Mouse (Mus musculus): Measurements from ENCODE around the gene Mrpl36. TPM values are rescaled to one million over a fixed set of nuclear protein-coding genes. Genes with fewer than 3 reads are reported as not detected.

Gene Mrpl36
- total and polyA plus RNA-seq, 2 experiments from 2014 or later = 40.1 to 55.1 TPM

GRCm38 (mm10) chr13:73350741-73351140 is 22.4 kb downstream of the Mrpl36 start:
- TF ChIP-seq CTCF (IDR thresholded peaks at IDR 0.05) = no peak
- no peaks in the 10 kb centered on the region for H3K9me3 ChIP-seq (ENCODE audit: low read length)
- ATAC-seq (ENCODE audit: low FRiP score) = no peak
- no peak overlapping the region for H3K9ac ChIP-seq (replicated peaks; ENCODE audit: low read length, poor library complexity, severe bottlenecking)
- H3K4me1 ChIP-seq (ENCODE audit: insufficient read depth, low read length) = no peaks in the 10 kb centered on the region
- DNase-seq (ENCODE audit: low spot score) = no peak
- H3K4me2 ChIP-seq (ENCODE audit: low read depth, low read length, poor library complexity, severe bottlenecking) = no peak overlapping the region
- no peaks in the 10 kb centered on the region for H3K27me3 ChIP-seq (ENCODE audit: insufficient read depth, low read length)
- 87% methylated on average over 9 of the region's 9 CpGs for WGBS
- H3K4me3 ChIP-seq (ENCODE audit: low read depth, low read length) = no peak overlapping the region
- no peaks in the 10 kb centered on the region for H3K36me3 ChIP-seq (ENCODE audit: insufficient read depth, low read length)
- H3K27ac ChIP-seq (ENCODE audit: low read depth, low read length) = no peak overlapping the region

- DNase-seq (ENCODE audit: low spot score) (no peak), ATAC-seq (ENCODE audit: low FRiP score) (no peak)
- Histone ChIP-seq H3K36me3 (ENCODE audit: insufficient read depth, low read length) (no peaks in the 10 kb centered on the region), H3K4me2 (ENCODE audit: low read depth, low read length, poor library complexity, severe bottlenecking) (no peak overlapping the region), H3K27ac (ENCODE audit: low read depth, low read length) (no peak overlapping the region), H3K9ac (replicated peaks; ENCODE audit: low read length, poor library complexity, severe bottlenecking) (no peak overlapping the region), H3K4me1 (ENCODE audit: insufficient read depth, low read length) (no peaks in the 10 kb centered on the region), H3K27me3 (ENCODE audit: insufficient read depth, low read length) (no peaks in the 10 kb centered on the region), H3K9me3 (ENCODE audit: low read length) (no peaks in the 10 kb centered on the region), H3K4me3 (ENCODE audit: low read depth, low read length) (no peak overlapping the region)
- 65% methylated on average over 3 of the region's 3 CpGs for WGBS
- peak; percentile 5; the same call in 1 of the 2 replicates for TF ChIP-seq CTCF (IDR thresholded peaks at IDR 0.05)
Observed at GRCm38 (mm10) chr13:73351910-73352309, 23.6 kb downstream of the Mrpl36 start.

GRCm38 (mm10) chr13:73352491-73352890 is 24.2 kb downstream of the Mrpl36 start:
- Histone ChIP-seq H3K4me3 (ENCODE audit: low read depth, low read length) (no peak overlapping the region), H3K27ac (ENCODE audit: low read depth, low read length) (no peak overlapping the region), H3K36me3 (ENCODE audit: insufficient read depth, low read length) (no peaks in the 10 kb centered on the region), H3K4me2 (ENCODE audit: low read depth, low read length, poor library complexity, severe bottlenecking) (no peak overlapping the region), H3K4me1 (ENCODE audit: insufficient read depth, low read length) (no peaks in the 10 kb centered on the region), H3K9ac (replicated peaks; ENCODE audit: low read length, poor library complexity, severe bottlenecking) (no peak overlapping the region), H3K9me3 (ENCODE audit: low read length) (no peaks in the 10 kb centered on the region), H3K27me3 (ENCODE audit: insufficient read depth, low read length) (no peaks in the 10 kb centered on the region)
- no peak for DNase-seq (ENCODE audit: low spot score)
- no peak for TF ChIP-seq CTCF (IDR thresholded peaks at IDR 0.05)
- ATAC-seq (ENCODE audit: low FRiP score) = no peak

- Histone ChIP-seq H3K4me3 (ENCODE audit: low read depth, low read length) (no peak overlapping the region), H3K9ac (replicated peaks; ENCODE audit: low read length, poor library complexity, severe bottlenecking) (no peak overlapping the region), H3K4me2 (ENCODE audit: low read depth, low read length, poor library complexity, severe bottlenecking) (no peak overlapping the region), H3K36me3 (ENCODE audit: insufficient read depth, low read length) (no peaks in the 10 kb centered on the region), H3K27ac (ENCODE audit: low read depth, low read length) (no peak overlapping the region), H3K27me3 (ENCODE audit: insufficient read depth, low read length) (no peaks in the 10 kb centered on the region), H3K9me3 (ENCODE audit: low read length) (no peaks in the 10 kb centered on the region), H3K4me1 (ENCODE audit: insufficient read depth, low read length) (no peaks in the 10 kb centered on the region)
- DNase-seq (ENCODE audit: low spot score) (no peak), ATAC-seq (ENCODE audit: low FRiP score) (no peak)
- WGBS = 87% methylated on average over 3 of the region's 3 CpGs
- no peak for TF ChIP-seq CTCF (IDR thresholded peaks at IDR 0.05)
Observed at GRCm38 (mm10) chr13:73357106-73357505, 28.8 kb downstream of the Mrpl36 start.

GRCm38 (mm10) chr13:73373367-73373766 is 45.1 kb downstream of the Mrpl36 start:
- H3K27ac ChIP-seq (ENCODE audit: low read depth, low read length) = no peak overlapping the region
- no peaks in the 10 kb centered on the region for H3K36me3 ChIP-seq (ENCODE audit: insufficient read depth, low read length)
- H3K27me3 ChIP-seq (ENCODE audit: insufficient read depth, low read length) = no peaks in the 10 kb centered on the region
- H3K4me2 ChIP-seq (ENCODE audit: low read depth, low read length, poor library complexity, severe bottlenecking) = no peak overlapping the region
- no peak overlapping the region for H3K9ac ChIP-seq (replicated peaks; ENCODE audit: low read length, poor library complexity, severe bottlenecking)
- H3K9me3 ChIP-seq (ENCODE audit: low read length) = no peaks in the 10 kb centered on the region
- H3K4me1 ChIP-seq (ENCODE audit: insufficient read depth, low read length) = no peaks in the 10 kb centered on the region
- no peak for TF ChIP-seq CTCF (IDR thresholded peaks at IDR 0.05)
- ATAC-seq (ENCODE audit: low FRiP score) = peak; percentile 27; the same call in 1 of the 2 replicates
- DNase-seq (ENCODE audit: low spot score) = no peak
- H3K4me3 ChIP-seq (ENCODE audit: low read depth, low read length) = no peak overlapping the region
- 78% methylated on average over 4 of the region's 4 CpGs for WGBS

- no peak for TF ChIP-seq CTCF (IDR thresholded peaks at IDR 0.05)
- WGBS = 53% methylated on average over 2 of the region's 2 CpGs
- DNase-seq (ENCODE audit: low spot score) = no peak
- Histone ChIP-seq H3K9ac (replicated peaks; ENCODE audit: low read length, poor library complexity, severe bottlenecking) (no peak overlapping the region), H3K36me3 (ENCODE audit: insufficient read depth, low read length) (no peaks in the 10 kb centered on the region), H3K4me1 (ENCODE audit: insufficient read depth, low read length) (no peaks in the 10 kb centered on the region), H3K9me3 (ENCODE audit: low read length) (no peaks in the 10 kb centered on the region), H3K4me2 (ENCODE audit: low read depth, low read length, poor library complexity, severe bottlenecking) (no peak overlapping the region), H3K4me3 (ENCODE audit: low read depth, low read length) (no peak overlapping the region), H3K27me3 (ENCODE audit: insufficient read depth, low read length) (no peaks in the 10 kb centered on the region), H3K27ac (ENCODE audit: low read depth, low read length) (no peak overlapping the region)
- 0 out of 2 replicates have a peak, but pooled peaks have one; percentile 34 for ATAC-seq (ENCODE audit: low FRiP score)
Observed at GRCm38 (mm10) chr13:73374612-73375011, 46.3 kb downstream of the Mrpl36 start.
